Mouse (Mus musculus) mouse embryonic stem cell (cell line): ENCODE results near the gene Morc1.

Experiments used
- in situ Hi-C, 2 experiments: fragments of 300-500 bp; cut with MboI; formaldehyde crosslinking; loops; 1 replicate in 1 of 2; 3 replicates in 1 of 2; pipeline ENCODE4 v1.14.3; 2019 to 2020; ENCODE audit warnings: low sequenced_read_pairs in 2 of 2, low pct_unique_long_range_greater_than_20kb in 1 of 2, mixed read lengths in 1 of 2; ENCODE audit not compliant: unreplicated experiment in 1 of 2

The Morc1 gene

DNA sequence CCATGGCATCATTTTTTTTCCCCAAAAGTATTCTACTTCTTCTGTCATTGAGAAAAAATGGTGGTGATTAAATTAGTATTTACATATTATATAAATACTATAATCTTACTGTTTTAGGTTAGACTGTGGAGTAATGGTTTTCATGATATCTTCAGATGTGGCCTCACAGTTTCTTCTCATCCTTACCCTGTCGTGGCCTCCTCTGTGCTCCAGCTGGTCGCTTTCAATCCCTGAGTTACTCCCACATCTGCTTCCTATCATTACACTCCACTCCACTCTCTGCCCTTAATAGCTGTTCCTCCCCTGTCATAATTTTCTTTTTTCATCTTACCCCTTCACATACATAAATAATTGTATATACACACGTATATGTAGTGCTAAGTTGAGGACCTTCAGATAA lies 22.2 kb downstream of the Morc1 start:
- in situ Hi-C loops: no loop called here

DNA sequence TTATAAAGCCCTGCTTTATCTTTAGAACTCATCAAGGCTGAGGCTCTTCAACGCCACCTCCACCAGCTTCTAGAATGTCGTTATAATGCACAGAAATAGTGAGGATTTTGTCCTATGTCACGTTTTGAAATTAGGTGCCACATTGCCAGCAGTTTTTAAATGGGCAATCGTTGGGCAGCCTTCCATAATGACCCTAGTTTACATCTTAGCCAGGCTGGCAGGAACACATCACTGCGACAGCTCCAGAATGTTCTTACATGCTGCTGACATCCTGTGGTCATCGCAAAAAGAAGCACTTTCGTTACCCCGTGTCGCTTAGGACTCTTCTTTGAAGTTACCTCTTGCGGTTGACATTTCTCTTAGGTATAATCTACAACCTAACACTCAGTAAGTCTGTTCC lies 42.4 kb downstream of the Morc1 start:
- in situ Hi-C loops: no loop called here

DNA sequence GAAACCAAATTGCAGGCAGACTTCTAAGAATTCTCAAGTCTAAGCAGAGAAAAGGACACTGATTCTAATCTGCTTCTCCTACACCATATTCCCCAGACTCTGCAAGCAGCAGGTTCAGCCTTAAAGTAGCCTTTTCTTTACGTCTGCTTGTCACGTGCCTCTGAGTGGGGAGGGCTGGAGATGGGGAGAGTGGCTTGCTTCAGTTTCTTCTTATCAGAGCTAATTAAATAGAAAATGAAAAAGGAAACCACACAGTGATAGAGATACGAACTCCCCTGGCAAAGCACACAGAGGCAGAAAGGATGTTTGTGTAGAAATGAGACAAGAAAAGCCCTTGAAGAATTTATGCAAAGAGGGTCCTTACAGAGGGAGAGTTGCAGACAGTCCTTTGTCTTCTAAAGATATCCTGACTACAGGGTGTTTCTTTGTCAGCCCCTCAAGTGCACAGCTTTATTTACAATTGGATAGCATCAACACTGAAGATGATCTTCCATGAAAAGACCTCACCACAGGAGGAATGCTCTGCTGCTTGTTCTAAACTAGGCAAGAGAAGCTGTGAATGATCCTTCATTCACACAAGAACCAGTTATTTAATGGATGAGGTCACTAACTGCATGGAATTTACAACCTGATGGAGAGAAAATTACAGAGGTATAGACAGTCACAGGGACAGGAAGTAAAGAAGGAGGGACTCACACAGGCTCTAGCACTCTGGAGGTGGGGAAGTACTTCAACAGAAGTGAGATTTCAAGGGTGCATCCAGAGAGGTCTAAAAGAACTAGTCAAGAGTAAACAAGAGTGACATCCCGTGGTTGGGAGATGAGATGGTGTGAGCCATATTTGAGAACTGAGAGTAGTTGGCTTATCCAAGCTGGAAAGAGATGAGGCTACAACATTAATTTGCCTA lies 44.1 kb downstream of the Morc1 start:
- in situ Hi-C loops: no loop called here

DNA sequence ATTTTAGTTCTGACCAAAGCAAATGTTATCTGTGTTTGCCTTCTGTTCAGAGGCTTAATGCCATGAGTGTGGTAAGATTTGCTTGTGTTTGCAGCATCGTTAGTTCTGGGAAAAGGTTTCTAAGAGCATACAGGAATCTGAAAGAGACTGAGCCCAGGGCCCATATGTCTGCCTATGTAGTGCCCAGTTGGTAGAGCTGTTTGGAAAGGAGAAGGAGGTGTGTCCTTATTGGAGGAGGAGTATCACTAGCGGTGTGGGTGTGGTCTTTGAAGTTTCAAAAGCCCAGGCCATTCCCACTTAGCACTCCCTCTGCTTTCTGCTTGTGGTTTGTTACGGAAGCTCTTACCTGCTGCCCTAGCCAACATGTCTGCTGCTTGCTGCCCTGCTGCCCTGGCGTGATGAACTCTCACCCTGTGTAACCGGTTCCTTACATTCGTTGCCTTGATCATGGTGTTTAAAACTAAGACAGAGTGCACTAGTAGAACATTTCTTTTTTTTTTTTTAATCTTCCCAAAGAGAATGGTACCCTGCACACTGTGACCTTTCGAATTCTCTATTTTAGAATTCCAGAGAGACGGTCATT lies 48.3 kb downstream of the Morc1 start:
- in situ Hi-C loops: no loop called here

DNA sequence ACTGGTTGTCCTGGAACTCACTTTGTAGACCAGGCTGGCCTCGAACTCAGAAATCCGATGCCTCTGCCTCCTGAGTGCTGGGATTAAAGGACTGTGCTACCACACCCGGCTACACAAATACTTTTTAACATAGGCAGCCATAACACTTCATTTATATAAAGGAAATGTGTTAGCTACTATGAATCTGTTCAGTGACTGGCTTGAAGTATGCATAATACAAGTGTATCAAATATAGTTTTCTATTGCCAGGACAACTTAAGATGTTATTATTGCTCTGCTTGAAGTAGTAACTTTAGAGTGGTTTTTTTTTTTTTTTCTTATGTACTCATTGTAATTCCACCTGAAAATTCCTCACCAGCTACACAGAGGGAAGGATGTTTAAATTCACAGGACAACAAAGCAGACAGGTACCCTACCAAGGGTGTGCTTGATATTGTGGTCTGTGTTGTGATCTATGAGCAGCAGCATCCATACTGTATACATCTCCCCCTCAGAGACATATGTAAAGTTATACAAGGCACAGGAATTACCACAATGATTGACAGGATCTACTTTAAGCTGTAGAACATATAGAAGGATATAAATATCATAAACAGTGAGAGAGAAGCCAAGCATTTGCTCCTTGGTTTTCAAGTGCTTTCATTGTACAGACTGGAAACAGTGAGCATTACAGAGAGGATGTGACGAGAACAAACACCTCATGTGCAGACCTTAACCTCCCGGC lies 85.9 kb downstream of the Morc1 start:
- in situ Hi-C loops: no loop called here

DNA sequence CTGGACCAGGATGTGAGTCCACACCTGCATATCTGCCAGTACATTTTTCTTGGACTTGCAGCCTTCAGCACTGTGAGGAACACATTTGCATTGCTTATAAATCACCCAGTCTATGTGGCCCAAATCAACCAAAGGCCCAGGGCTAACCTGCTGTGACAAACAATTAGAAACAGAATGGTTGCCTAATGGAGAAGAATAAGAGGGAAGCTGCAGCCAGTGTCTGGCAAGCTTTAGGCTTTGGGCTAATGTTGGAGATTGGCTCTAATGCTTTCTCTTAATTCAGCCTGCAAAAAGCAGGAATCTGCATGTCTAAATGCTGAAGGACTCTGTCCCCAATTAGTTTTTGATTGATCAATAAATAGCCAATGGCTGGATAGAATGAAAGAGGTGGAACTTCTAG lies 88.5 kb downstream of the Morc1 start:
- in situ Hi-C loops: no loop called here

DNA sequence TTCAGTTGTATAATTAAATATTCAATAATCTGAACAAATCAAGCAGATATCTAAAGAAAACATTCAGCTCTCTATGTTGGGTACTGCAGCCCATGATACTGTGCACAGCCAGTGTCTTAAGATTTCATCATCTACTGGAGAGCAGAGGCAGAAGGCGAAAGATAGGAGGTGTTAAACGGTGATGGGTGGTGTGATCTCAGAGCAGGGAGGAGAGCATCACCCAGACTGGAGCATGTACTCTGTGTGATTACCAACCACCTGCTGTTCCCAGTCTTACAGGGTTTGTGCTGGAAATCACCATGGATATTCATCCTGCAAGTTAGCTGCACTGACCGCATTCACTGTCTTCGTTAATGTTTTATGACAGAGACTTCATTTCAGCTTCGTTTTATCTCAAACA lies 106.1 kb downstream of the Morc1 start:
- in situ Hi-C loops: no loop called here

DNA sequence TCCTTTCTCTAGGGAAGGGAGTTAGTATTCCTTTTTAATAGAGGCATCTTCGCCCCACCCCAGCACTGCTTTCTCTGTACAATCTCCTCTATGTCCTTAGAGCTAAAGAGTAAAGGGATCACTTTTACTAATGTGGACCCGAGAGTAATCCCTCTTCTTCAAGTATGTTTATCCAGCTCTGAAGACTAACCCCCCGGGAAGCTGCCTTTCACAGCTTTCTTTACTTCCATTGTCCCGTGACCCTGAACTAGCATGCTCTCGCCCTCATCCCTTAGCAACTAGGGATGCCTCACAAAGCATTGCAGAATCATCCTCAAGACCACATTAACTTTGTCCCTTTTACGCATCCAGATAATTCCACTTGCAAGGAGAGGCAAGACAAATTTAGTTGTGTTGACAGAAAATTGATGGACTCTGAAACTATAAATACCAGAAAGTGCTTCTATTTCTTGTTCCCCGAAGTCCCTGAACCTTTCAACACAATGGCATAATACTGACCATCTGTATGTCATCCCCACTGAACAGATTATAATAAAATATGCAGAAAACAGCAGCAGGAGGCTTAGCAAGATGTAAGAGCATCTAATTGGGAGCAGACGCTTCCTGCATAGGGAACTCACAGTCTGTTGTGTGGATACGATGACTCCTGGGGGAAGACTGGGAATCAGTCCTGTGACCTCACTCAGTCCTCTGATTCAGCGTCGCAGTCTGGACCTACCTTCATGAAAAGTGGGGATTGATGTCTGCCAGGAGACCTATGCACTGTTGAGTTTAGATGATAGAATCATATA lies 131.4 kb downstream of the Morc1 start:
- in situ Hi-C loops: no loop called here

DNA sequence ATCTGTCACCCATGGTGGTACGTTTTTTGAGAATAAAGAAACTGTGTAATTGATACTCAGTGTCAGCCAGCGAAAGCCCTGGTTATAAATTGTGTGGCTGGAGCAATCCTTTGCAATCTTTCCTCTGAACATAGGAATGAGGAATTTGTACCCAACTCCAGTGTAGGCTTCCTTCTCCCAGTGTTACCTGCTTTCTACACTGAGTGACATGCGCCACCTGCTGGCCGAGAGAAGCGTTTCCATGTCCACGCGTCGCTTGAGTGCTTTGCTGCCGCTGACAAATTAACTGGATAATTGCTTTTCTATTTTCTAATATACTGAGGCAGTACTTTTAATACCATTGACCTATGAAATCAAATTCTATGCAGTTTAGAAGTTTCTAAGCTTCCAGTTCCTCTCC lies 139.3 kb downstream of the Morc1 start:
- in situ Hi-C loops: no loop called here

DNA sequence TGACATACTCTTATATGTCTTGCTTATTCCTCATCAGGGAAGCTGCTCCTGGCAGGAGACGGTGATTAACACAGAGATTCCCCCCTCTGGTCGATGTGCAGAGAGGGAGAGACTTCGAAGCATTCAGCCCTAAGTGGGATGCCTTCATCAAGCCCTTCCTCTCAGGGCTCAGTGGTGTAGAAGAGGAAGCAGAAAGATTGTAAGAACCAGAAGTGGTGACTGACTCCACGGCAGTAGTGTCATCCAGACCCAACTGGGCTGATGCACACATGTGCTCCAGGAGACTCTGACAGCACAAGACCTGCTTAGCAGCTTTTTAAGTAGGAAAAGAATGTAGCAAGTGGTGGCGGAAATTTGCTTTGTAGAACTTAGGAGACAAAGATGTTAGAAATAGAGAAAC lies 143.0 kb downstream of the Morc1 start:
- in situ Hi-C loops: no loop called here

DNA sequence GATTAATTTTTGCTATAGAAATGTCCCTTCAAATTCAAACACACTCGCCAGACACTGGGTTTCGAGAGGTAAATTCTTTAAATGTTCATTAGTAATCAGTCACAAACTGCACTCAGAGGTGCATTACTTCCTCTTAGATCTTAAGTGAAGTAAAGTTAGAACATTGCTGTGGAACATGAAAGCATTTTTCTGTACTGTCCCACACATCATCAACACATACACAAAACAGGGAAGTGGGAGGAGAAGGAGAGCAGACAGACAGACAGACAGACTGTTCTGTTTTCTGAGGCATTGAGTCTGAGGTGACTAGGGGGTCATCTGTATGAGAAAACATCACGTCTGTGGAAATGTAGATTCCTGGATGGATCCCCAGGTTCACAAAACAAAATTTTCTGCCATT lies 143.5 kb downstream of the Morc1 start:
- in situ Hi-C loops: no loop called here

DNA sequence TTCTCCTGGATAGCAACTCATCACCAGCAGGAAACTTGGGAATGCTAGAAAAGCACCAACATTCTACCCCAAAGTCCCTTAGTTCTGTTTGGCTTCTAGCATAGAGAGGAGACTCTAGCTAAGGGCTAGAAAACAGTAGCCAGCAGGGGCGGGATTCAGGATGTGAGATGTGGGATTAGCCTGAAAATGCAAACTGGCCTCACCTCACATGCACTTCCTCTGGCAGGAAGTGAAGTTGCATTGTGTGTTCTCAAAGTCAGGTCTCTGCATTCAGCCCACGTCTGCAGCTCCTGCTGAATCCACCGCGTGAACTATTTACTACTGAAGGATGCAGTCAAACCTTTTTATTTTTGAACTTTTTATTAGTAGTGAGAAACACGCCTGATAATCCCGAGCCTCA lies 154.3 kb downstream of the Morc1 start:
- in situ Hi-C loops: no loop called here

DNA sequence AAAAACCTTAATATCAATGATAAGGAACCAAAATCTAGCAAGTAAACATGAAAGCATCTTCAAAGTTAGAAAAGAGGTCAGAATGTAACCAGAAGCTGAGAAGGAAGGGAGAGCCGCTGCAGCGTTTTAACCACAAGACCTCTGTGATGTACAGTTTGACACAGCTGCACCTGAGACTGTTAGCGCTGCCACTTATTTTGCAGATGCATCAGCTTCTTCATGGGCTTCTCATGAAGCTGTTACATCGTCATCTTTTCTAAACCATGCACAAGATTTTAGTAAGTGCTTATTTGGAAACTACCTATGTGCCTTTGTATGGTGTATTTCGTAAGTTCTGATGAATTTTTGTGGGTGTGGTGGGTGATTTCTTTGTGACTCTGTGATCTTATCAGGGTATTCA lies 163.4 kb downstream of the Morc1 start:
- in situ Hi-C loops: no loop called here

DNA sequence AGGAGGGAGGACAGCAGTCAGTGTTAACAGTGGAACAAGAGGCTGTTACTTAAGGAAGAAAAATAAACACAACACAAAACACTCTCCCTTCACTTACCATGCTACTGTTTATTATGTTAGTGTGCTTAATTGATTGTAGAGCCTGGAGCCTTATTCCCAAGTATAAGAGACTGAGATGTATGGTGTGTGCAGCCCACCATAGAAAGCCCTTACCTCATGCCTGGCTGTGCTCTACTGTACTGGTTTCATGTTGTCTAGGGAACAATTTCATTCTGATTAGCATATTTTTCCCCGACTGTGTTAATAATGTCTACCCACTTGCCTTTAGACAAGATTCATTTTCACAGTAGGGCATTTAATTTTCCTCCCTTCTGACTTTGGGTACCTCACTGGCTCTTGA lies 164.2 kb downstream of the Morc1 start:
- in situ Hi-C loops: no loop called here

DNA sequence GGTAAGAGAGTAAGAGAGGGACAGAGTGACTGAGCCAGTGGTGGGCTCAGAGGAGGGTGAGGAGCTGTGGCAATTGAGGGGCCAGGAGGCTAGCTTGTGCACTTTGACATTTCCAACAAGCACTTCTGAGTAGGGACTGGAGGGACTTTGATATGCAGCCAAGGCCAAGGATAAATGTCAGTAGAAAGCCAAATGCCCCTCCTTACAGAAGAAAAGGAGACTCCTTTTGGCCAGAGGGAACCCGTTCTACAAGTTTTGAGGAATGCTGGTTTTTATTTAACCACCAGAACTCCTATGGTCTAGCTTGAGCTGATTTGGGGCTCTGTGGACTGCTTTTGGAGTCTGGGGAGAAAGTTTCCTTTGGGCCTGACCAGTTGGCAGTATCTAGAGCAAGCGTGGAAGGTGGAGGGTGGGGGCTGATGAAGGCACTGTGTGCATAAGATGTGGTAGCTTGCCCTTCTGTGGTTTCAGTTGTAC lies 172.7 kb downstream of the Morc1 start:
- in situ Hi-C loops: loop anchor here in 1 of 2 experiments (25.0 kb wide), 1 partner anchor 291 kb away; the partner anchor contains the start of gene Dppa2

DNA sequence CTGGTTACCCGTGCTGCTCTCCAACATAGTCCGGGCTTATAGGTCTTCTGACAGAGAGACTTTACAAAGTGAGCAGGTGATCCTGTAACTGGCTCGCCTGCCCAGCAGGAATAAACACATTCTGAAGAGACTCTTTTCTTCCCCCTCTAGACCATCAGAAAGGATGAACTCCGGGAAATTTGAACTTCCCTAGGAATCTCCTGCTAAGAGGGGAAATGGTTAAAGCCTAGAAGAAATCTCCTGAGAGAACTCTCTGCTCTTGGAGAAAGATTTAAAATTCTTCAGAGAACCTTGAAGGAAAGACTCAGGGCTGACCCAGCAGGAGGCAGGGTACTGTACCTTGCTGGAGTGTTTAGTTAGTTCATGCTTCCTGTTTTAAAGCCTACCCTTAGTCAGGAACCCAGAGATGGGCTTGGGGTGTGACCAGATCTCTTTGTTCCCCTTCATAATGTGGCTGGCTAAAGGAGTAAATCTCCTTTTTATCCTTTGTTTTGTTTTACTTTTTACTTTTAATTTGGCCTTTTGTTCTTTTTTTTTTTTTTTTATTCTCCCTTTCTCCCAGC lies 175.5 kb downstream of the Morc1 start:
- in situ Hi-C loops: loop anchor here in 1 of 2 experiments (25.0 kb wide), 1 partner anchor 294 kb away; the partner anchor contains the start of gene Dppa2

DNA sequence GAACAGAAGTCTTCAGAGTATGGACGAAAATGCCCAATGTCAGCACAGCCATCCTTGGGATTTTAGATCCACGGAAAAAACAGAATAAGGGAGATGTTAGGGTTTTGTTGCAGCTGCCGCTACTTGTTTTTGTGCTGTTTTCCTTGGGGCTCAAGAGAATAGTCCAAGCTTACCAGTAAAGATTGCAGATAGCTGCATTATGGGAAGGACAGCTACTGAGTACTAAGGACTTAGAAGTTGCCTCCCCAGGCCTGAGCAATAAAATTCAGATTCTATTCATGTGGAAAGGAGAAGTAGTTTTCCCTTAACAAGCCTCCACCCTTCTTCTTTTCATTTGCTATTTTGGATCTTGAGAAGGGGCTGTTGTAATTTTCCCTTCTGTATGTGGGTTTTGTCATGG lies 177.2 kb downstream of the Morc1 start:
- in situ Hi-C loops: loop anchor here in 1 of 2 experiments (25.0 kb wide), 1 partner anchor 296 kb away; the partner anchor contains the start of gene Dppa2

DNA sequence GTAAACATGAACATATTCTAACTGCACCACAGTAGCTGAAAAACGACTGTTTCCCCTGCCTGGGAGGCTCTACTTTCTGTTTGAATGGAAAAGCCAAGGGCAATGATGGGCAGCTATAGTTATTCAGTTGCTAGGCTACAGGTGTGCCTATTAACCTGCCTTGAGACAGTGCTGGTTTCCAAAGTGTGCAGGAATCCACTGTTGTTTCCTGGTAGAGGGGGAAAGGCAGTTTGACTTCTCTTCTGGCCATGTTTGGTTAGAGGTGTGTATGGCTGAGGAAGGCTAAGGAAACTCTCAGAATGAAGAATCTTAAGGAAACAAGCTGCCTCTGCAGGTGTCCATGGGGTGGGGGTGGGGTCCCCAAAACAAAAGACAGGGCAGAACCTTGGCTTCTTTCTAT lies 179.8 kb downstream of the Morc1 start:
- in situ Hi-C loops: loop anchor here in 1 of 2 experiments (25.0 kb wide), 1 partner anchor 299 kb away; the partner anchor contains the start of gene Dppa2
